Mouse (Mus musculus): Measurements from ENCODE around the gene Stt3a.

Stt3a gene

DNA sequence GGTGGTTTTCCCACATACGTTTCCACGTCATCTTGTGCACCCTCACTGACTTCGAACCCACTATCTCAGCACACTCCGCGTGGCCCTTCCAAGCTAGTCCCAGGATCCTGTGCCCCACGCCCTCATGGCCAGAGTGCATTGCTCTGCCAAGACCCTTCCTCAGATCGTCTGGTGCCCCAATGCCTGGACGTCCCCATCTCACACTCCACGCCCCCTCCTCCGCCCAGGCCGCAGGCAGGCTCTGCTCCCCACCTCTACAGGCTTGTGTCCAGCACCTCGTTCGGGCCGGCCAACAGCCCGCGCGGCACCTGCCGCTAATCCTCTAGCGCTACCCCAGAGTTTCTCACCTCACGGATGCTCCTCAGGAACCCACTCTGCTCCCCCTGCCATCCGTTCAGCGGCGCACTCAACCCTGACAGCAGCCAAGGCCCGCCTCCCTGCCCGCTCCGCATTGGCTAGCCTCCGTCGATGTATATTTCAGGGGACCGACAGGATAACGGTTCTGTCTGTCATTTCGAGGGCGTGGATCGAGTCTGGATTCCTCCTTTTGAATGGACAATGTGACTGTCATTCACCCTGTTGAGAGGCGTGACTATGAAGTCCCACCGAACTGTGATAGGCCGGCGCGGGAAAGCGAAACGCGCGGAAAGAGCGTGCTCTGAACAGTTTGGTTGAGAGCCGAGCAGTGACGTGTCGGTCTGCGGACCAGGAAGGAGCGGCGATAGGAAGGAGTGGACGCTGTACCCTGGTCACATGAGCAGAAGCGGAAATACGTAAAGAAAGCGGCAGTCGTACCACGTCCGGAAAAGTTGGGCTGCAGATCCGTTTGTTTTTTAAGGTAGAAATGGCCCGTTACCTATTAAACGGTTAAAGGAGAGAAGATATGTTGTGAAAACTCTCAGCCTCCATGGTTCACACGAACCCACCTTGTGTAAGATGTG is at the start of gene Stt3a:
Gene Stt3a (minus strand): TSS at position 477 of the 941 bp plus-strand sequence.
- DNase-seq (ENCODE audit: low read depth, low spot score), result peak; percentile 100

- peak; percentile 64 for DNase-seq (ENCODE audit: low read depth, low spot score)
These were observed 47.0 kb upstream of the Stt3a start for GRCm38 (mm10) chr9:36814486-36814885.

DNA sequence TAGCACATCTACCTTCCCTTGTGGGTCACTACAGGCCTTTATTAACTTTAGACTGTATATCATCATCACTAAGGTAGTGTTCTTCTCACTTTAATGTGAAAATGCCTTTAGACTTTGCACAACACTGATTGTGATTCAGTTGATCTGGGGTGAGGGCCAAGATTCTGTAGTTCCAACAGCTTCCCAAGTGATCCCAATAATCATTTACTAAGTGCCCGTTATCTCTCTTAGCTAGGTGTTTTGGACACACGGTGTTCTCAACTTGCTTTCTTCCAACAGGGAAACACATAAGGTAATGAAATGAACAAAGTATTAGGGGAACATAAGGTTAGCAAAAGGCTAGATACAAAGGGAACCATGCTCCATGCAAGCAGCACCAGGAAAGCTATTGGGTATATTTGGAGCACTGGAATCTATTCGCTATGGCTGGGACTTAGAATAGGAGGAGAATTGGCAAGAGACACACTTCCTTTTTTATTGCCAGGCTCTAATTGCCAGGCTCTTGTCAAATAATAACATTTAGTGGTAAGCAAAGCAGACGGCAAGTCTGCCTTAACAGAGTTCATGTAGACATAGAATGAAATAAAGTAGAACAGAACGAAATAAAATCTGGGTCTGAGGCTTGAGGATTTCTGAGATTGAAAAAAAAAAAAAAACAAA is 40.8 kb upstream of the Stt3a start:
- no peak for DNase-seq (ENCODE audit: low read depth, low spot score)

DNA sequence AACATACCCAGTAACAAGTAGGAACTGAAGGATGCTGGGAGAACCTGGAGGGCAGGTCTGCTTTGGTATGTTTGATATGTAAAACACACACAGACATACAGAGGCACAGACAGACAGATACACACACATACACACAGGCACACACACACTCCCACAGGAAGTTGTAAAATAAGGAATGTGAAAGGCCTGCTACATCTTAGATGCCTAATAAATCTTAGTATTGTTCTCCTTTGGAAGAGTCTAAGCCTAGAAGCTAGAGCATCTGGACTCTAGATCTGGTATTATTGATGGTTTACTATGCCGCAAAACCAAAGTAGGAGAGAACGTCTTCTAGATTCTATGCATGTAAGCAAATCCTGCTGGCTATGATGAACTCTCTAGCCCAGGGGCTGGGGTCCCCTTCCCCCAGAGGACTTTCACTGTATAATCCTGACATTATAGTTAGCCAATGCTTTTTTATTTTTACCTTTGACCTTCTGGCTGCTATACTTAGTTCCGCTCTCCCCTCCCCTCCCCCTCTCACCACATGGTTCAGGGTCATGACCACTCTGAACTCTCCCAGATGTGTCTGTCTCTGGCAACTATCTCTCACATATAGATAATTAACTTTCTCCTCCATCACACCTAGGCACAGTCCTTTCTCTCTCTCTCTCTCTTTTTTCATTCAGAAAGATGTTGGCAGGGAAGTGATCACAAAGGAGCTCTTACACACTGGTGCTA is 37.9 kb upstream of the Stt3a start:
- no peak for DNase-seq (ENCODE audit: low read depth, low spot score)

DNA sequence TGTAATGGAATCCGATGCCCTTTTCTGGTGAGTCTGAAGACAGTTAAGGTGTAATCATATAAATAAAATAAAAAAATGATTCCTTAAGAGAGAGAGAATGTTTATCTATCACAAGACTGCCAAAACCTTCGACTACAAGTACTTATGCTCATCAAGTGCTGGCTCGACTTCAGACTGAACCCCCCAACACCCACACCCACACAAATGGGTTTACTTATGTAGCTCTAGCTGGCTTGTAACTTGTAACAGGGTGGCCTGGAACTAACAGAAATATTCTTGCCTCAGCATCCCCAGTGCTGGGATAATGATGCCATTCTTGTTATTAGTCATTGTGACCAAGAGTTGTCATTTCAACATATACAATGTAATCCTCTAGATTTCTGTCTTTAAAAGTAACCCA is 36.4 kb upstream of the Stt3a start:
- DNase-seq (ENCODE audit: low read depth, low spot score), result peak; percentile 63

DNA sequence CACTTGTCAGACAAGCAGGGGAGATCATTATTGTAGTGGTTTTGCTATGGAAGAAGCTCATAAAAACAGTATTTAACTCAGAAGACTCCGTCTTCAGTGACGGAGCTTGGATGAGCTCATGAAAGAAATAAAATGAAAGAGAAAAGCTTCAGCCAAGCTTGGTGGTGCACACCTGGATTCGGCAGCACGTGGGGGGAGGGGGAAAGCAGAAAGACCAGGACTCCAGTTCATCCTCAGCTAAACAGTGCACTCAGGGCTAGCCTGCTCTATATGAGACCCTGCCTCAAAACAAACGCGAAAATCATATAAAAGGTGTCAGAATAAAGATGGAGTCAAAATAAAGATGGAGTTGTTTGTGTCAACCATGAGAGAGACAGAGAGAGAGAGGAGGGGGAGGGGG is 35.9 kb upstream of the Stt3a start:
- peak; percentile 87 for DNase-seq (ENCODE audit: low read depth, low spot score)

DNA sequence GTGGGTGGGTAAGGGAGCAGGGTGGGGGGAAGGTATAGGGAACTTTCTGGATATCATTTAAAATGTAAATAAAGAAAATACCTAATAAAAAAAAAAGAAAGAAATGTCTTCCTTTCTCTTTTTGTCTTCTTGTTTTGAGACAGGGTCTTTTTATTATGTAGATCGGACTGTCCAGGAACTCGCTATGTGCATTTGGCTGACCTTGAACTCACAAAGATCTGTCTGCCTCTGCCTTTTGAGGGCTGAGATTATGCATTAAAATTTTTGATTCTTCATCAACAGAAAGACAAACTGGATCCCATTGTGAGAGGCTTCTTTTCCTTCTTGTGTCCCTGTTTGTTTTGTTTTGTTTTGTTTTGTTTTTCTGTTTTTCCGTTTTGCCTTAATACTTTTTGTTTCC is 35.5 kb upstream of the Stt3a start:
- peak; percentile 88 for DNase-seq (ENCODE audit: low read depth, low spot score)

DNA sequence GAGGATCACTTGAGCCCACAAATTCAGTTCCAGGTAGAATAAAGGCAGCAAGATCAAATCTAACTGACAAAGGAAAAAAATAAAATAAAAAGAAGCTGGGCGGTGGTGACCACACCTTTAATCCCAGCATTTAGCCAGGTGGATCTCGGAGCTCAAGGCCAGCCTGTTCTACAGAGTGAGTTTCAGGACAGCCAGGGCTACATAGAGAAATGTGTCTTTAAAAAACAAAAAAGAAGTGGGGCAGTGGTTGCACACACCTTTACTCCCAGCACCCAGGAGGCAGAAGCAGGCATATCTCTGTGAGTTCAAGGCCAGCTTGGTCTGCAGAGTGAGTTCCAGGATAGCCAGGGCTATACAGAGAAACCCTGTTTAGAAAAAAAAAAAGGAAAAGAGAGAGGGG is 34.5 kb upstream of the Stt3a start:
- DNase-seq (ENCODE audit: low read depth, low spot score), result peak; percentile 62

- DNase-seq (ENCODE audit: low read depth, low spot score), result peak; percentile 72
These were observed 29.5 kb upstream of the Stt3a start, which contains the start of gene Ei24 for GRCm38 (mm10) chr9:36796781-36797555. Ei24 (minus strand) TSS chr9:36797393.

DNA sequence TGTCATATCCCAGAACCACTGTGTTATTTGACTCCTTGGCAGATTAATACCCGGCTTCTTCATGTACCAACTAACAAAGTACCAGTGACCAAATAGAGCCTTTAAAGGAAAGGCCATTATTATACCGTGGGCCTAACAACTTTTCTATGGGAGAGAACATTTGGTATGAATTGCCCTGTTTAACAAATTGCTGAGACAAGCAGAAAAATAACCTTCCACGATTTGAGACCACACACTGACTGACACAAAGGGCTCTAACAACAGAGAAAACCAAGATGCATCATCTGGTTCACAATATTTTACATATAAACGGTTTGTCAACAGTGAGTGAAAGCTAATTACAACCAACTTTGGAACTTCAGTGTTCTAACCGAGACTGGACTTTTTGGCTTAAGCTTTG is 28.7 kb upstream of the Stt3a start:
- DNase-seq (ENCODE audit: low read depth, low spot score), result no peak

DNA sequence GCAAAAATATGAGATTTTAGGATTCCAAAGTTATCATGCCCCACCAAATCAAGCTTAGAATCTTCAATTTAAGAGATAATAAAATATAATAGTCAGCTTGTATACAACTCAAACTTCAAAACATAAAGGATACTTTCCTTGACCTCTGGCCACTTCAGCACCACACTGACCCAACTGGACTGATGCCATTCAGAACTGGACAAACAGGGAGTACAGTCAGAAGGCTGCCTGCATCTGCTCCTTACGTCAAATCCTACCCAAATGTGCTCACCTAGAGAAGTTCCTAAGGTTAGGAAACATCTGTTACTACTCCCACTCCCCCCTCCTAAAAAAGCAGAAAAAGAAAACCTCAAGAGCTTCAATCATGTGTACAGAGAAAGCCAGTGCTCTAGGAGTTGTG is 28.1 kb upstream of the Stt3a start:
- no peak for DNase-seq (ENCODE audit: low read depth, low spot score)

GRCm38 (mm10) chr9:36794487-36794886 is 27.0 kb upstream of the Stt3a start:
- peak; percentile 76 for DNase-seq (ENCODE audit: low read depth, low spot score)

DNA sequence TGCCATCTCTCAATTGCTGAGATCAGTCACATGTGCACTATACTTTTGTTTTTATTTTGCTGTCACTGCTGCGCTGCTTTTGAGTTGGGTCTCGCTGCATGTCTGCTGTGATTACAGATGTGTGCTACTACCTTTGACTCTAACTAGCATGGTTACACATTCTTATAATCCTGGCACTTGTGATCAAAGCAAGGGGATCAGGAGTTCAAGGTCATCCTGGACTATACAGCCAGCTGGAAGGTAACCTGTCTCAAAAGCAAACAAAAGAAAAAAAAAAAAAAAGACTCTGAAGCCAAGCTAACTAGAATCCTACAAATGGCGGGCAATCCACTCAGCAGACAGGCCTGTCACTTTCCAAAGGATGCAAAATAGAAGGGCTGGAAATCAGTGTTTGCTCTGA is 24.7 kb upstream of the Stt3a start:
- no peak for DNase-seq (ENCODE audit: low read depth, low spot score)

GRCm38 (mm10) chr9:36783921-36784320 is 16.4 kb upstream of the Stt3a start:
- DNase-seq (ENCODE audit: low read depth, low spot score), result no peak

DNA sequence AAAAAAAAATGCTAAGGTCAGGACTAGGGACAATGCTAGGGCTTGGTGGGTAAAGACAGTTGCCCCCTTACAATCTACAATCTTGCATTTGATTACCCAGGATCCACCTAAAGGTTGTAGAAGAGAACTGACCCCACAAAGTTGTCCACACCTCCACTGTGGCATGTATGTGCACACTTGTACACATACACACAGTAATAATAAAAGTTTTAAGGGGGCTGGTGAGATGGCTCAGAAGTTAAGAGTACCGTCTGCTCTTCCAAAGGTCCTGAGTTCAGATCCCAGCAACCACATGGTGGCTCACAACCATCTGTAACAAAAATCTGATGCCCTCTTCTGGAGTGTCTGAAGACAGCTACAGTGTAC is 1.6 kb upstream of the Stt3a start:
- no peak for DNase-seq (ENCODE audit: low read depth, low spot score)

DNA sequence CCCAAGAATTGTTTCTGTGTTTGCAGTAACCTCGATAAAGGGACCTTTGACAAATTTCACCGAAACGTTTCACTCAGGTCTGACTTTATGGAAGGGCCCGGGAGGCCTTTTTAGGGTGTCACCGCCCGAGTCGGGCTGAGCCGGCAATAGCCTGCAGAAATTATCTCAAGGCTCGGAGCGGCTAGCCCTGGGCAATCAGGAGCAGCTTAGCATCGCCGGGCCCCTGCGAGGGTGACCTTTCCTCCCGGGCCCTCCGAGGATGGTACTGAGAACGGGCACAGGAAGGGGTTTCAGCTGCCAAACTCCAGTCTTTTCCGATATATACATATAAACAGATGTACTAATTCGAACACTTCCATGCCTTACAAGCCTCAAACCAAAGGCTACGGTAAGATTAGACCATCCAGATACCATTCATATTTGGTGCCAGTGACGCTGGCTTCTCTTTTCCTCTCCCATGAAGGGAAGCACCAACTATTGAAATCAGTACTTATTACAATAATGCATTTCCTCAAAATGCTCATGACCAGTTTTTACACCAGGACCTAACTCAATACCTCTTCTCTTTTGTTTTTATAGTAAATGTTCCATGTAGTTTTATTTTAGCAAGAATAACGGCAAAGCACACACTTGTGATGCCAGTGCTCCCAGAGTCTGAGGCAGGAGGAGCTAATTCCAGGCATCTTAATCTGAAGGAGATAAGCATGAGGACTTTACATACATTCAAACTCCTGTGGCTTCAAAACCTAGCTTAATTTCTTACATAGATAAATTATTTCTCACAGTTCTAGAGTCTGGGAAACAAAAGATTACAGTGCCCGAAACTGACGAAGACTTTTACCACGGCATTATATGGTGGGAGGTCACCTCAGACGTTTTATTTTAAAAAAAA is 923 bp upstream of the Stt3a start:
- DNase-seq (ENCODE audit: low read depth, low spot score), result no peak

- no peak for DNase-seq (ENCODE audit: low read depth, low spot score)
These were observed 3.1 kb downstream of the Stt3a start for GRCm38 (mm10) chr9:36764378-36764777.

DNA sequence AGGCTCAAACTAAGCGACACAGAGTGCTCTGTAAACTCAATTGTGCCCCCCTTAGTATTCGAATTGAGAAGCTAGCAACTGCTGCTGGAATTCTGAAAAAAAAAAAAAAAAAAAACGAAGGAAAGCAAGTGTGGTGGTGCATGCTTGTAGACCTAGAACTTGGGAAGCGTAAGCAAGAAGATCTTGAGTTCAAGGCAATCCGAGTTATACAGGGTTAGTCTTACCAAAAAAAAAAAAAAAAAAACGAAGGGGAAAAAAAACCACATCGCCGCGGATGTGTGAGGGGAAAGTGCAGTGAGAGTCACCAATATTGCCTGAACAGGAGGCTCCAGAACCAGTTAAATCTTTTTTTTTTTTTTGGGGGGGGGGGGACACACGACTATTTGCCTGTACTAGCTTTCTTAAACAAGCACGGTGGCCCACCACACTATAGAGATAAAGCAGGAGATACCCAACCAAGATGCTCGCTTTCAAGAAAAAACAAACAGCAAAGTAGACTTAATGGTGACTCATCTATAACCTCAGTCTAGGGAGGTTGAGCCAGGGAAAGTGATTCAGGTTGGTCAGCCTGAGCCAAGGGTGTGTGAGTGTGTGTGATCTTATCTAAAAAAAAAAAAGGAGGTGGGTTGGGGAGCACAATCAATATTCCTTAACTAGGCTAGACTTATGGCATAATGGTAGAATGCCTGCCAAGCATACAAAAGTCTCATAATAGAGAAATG is 40.3 kb downstream of the Stt3a start, which contains the start of gene Chek1:
Gene Chek1 (minus strand): TSS at position 32 of the 722 bp plus-strand sequence.
- peak; percentile 28 for DNase-seq (ENCODE audit: low read depth, low spot score)

- peak; percentile 97 for DNase-seq (ENCODE audit: low read depth, low spot score)
These were observed 41.1 kb downstream of the Stt3a start for GRCm38 (mm10) chr9:36726131-36727033.
